Mouse (Mus musculus): ENCODE results near the gene Tusc1. TPM values are rescaled to one million over a fixed set of nuclear protein-coding genes. Genes with fewer than 3 reads are reported as not detected.
A peak's percentile ranks its signal among the peaks of the same experiment; 100 is the strongest.

Gene Tusc1
- total RNA-seq (2021) = 1 to 10 TPM; 1.1 to 1.4 TPM
- long read RNA-seq, experiment 1, partial matches to known transcripts = 0 of 3 reads
- long read RNA-seq, experiment 1, other reads (novel, unspliced or antisense) = 0 of 3 reads
- long read RNA-seq, experiment 2, partial matches to known transcripts = 0 of 2 reads
- long read RNA-seq, experiment 2, other reads (novel, unspliced or antisense) = 0 of 2 reads

GRCm38 (mm10) chr4:93335118-93336003 is at the start of gene Tusc1:
Gene Tusc1 (minus strand): TSS chr4:93335511.
- DNase-seq (ENCODE audit: low spot score) = peak; percentile 77

- peak; percentile 6 for DNase-seq (ENCODE audit: low spot score)
Observed at GRCm38 (mm10) chr4:93352930-93353329, 17.6 kb upstream of the Tusc1 start.

- no peak for DNase-seq (ENCODE audit: low spot score)
Observed at GRCm38 (mm10) chr4:93344357-93344756, 9.0 kb upstream of the Tusc1 start.

DNA sequence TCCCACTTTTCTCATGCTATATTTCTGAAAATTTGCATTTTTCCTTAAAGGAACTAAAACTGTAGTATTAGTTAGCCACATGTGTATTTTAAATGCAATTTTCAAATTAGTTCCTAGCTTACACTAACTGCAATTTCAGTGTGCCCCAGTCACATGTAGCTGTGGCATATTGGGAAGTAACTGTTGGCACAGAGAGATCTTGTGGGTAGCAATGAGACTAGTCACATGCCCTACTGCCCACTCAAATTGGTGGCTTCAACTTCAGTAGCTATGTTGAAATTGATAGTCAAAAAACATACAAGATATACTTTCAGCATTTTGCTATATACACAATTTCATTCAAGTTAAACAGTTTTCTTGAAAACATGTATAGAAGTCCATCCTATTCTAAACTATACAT is 6.3 kb upstream of the Tusc1 start:
- DNase-seq (ENCODE audit: low spot score) = no peak

DNA sequence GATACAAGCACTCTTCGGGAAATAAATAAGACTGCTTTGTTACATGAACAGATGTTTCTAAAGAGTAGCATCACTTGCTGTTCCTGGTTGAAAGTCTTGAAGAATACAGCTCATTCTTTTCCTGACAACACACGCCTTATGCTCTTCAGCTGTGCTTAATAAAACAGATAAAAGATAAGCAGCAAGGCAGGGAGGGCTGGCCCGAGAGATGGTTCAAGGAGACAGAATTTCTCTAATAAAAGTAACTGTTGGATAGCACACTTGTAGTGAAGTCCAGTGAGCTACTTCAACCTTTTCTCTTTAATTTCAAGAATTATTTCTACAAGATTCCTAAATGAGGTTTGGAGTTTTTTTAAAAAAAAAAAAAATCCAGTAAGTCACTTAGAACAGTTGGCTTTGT is 2.7 kb upstream of the Tusc1 start:
- no peak for DNase-seq (ENCODE audit: low spot score)

- DNase-seq (ENCODE audit: low spot score) = peak; percentile 85
Observed at GRCm38 (mm10) chr4:93334636-93335117, 634 bp downstream of the Tusc1 start.

- no peak for DNase-seq (ENCODE audit: low spot score)
Observed at GRCm38 (mm10) chr4:93307486-93307885, 27.8 kb downstream of the Tusc1 start.

DNA sequence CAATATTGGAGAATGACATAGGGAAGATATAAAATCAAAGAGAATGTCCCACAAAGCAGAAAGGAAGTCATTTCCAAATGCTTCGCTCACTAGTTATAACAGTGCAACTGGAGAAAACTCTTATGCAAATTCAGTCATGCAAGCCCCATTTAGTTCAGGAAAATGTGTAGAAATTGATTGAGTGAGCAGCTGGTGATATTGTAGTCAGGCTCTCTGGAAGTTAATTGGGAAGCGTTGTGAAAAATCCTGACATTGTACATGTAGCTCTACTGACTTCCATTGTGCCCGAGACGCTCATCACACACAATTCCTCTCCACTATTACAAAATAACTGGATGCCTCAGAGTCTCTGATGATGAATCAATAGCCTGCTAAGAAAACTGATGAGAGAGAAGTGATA is 49.2 kb downstream of the Tusc1 start:
- no peak for DNase-seq (ENCODE audit: low spot score)

Data from gastrocnemius, adult 18-20 months (tissue).